Mouse (Mus musculus) hindlimb bud, embryonic 11.5 days (tissue): Measurements from ENCODE around the gene Sspn.

ENCODE experiments used
- DNase-seq: peaks from one replicate; pipeline ENCODE4 v3.0.0-alpha.2; 2012; ENCODE audit warnings: low read depth, low spot score; ENCODE audit errors: extremely low spot score

Gene Sspn

GRCm38 (mm10) chr6:145972107-145972506 lies 40.7 kb downstream of the Sspn start:
- no peak for DNase-seq

- no peak for DNase-seq
Observed at GRCm38 (mm10) chr6:145972836-145973235, 41.4 kb downstream of the Sspn start.

GRCm38 (mm10) chr6:145973356-145973755 lies 41.9 kb downstream of the Sspn start:
- DNase-seq = no peak

GRCm38 (mm10) chr6:145974766-145975165 lies 43.3 kb downstream of the Sspn start:
- no peak for DNase-seq

DNA sequence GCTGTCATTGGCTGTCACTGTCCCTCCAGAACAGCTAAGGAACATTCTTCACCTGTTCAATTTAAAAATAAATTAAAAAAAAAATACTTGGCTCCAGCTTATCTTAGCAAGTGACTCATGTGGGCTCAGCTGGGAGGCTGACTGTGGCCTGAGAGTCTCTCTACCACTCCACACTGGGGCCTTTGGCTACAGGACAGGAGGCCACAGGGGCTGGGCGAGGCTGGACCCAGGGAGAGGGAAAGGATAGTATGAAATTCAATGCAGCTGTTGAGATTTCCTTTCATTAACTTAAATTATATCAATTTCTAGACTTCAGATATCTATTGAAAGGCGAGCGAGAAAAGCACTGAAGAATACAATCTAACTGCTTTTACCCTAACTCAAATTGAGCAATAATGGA lies 45.9 kb downstream of the Sspn start:
- DNase-seq = no peak

- DNase-seq = no peak
Observed at GRCm38 (mm10) chr6:145977771-145978450, 46.5 kb downstream of the Sspn start.

DNA sequence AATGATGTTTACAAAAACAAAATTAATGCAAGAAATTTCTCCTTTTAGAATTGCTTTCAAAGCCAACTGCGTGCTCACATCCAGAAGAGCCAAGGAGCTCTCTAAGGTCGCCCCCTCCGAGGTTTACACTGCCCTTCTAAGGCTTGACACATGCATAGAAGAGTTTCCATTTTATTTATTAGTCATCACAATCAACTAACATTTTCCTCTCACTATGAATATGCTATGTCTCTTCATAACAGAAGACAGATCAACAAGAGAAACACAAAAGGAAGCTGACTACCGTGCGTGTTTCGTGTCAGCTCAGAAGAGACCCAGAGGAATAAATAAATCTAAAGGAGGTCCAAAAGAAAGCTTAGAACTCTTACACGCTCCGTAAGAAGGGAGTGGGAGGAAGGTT lies 49.6 kb downstream of the Sspn start:
- no peak for DNase-seq

DNA sequence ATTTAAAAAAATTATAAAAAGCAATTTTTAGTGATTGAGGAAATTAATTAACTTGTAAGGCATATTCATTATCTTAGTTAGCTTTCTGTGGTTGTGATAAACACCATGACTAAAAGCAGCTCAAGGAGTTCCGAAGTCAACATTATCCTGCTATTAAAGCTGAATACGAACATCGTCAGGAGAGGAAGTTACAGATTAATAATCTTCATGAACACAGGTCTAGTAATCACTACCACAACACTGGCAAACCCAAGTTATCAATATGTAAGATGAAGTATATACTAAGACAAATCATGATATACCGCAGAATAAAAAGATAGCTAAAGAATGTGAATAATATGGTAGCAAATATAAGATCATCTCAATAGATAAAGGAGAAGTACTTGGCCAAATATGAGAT lies 50.9 kb downstream of the Sspn start:
- DNase-seq = no peak

DNA sequence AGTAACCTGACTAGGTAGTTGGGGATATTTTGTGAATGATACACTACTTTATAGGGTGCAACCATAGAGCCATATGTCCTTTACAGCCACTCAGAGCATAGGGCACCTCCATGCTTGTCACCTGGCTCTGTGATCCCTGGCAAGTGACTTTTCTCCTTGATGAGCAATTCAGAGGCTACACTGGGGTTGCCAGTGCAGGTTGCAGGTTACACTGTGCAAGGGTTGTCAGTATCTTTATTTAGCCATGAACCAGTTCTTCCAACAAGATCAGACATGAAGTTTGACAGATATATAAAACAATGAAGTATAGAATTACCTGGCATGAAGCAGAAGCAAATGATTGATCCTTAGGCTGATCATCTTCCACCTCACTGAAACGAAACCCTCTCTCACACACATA lies 59.1 kb downstream of the Sspn start:
- DNase-seq = no peak

GRCm38 (mm10) chr6:145992526-145992925 lies 61.1 kb downstream of the Sspn start:
- DNase-seq = no peak

GRCm38 (mm10) chr6:145992985-145993384 lies 61.5 kb downstream of the Sspn start:
- no peak for DNase-seq

DNA sequence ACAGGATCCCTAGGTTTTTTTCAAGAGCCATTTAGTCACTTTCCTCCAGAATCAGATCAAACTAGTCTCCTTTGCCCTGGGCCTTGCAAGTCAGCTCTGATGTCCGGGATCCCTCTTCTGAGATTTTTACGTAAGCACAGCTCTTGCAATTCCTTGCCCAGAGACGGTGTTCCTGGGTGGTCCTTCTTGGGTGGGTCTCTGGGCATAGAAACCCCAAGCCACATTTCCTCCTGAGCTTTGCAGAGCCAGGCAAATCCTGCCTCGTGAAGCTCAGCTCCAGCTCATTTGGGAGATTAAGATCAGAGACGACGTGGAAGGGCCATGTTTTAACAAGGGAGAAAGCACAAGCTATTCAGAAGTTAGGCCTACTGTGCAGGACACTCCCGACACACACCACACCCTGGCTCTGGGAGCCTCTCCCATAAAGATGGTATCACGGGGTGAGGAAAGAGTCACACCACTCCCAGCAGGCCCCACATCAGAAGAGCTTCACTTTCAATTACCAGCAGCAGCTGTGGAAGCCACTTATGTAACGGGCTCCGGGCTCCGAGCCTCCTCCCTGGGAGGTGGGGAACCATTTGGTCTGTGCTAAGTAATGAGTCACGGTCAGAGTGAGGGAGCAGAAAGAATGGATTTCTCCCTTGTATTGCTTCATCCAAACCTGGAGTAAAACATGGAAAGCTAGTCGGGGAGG lies 67.0 kb downstream of the Sspn start:
- peak; percentile 28 for DNase-seq

DNA sequence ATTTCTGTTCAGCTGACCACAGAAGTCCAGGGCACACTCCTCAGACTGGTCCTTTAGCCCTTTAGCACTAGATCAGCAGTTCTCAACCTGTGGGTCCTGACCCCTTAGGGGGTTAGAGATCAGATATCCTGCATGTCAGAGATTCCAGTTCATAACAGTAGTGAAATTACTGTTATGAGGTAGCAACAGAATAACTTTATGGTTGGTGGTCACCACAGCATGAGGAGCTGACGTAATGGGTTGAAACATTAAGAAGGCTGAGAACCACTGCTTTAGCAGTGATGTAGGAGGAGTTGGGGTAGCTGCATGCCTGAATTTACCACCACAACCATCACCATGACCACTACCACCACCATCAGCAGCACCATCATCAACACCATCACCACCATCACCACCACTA lies 69.3 kb downstream of the Sspn start:
- no peak for DNase-seq

DNA sequence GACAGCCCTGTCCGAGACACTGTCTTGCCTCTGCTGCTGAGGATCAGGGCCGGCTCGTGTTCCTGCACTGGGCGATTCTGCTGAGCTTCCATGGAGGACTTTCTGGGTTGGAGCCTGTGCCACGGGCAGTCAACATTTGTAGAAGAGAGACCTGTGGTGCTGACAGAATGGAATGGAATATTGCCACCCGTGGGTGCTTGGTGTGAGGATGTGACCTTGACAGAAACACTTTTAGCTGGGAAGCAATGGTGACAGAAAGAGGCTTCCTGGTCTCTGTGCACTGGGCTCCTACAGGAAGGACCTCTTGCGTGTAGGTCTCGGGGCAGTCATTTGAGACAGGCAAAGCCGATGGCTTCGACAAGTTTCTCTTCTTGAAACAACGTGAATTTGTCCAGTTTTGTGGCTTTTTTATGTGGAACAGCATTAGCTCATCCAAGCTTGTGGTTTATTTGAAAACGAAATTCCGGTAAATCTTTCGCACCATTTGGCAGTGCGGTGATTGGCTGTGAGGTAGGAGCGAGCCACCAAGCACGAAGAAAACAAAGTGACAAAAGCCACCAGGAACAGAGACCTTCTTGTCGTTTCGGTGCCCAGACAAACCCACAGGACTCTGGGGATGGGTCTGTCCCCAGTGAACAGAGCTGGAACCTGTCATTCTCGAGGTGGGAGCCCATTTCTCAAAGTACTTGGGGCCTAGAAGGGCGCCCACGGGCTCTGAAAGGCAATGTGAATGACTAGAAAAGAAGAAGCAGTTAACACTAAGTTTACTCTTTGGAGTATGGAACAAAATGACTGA lies 70.2 kb downstream of the Sspn start:
- no peak for DNase-seq

DNA sequence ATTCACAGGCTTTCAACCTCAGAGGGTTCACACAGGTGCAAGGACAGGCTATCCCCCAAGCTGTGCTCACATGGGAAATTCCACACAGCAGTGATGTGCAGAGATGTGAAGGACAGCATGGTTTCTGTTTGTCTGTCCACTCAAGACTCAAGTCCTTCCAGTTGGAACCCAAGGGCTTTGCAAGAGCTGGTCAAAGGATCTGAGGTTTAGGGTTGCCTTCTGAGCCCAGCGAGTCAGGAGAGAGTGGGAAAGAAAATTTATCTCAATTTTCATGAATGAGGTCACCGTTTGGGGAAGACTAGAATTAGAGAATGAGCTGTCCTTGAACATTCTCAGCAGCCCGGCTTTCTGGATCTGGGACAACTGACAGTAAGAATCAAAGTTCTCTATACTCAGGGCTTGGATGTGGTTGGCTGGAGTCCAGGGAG lies 72.7 kb downstream of the Sspn start:
- DNase-seq = no peak

DNA sequence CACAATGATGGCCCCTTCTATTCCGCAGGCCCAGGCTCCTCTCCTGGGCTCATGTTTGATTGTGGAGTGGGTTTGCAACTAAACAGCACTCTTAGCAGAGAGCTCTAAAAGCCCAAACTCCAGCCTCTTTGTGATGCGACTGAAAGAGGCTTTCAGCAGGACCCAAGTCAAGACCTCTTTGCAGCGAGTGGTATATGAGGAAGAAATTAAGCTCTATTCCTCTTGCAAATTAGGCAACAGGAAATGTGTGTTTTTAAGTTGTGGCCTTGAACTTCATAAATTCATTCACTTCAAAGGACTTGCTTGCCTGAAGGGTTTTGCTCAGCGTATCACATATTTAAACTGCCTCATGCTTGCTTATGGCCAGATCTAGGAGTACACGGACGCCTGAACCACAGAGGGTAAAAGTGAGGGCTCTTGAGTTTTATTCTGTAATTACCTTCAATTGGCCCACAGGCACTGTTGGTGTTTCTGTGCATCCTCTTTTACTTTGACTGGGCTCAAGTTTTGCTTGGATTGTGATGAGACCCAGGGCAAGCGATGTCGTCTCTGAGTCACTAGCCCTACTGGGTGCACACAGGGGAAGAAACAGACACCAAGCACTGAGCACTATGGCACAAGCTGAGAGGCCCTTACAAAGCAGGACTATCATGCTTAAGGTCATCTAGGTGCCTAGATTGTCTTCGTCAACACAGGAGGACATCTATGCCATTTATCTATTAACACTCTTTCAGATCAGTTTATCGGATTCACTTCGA lies 73.9 kb downstream of the Sspn start:
- DNase-seq = no peak

GRCm38 (mm10) chr6:146005935-146006564 lies 74.6 kb downstream of the Sspn start:
- no peak for DNase-seq

GRCm38 (mm10) chr6:146006753-146007152 lies 75.3 kb downstream of the Sspn start:
- no peak for DNase-seq

DNA sequence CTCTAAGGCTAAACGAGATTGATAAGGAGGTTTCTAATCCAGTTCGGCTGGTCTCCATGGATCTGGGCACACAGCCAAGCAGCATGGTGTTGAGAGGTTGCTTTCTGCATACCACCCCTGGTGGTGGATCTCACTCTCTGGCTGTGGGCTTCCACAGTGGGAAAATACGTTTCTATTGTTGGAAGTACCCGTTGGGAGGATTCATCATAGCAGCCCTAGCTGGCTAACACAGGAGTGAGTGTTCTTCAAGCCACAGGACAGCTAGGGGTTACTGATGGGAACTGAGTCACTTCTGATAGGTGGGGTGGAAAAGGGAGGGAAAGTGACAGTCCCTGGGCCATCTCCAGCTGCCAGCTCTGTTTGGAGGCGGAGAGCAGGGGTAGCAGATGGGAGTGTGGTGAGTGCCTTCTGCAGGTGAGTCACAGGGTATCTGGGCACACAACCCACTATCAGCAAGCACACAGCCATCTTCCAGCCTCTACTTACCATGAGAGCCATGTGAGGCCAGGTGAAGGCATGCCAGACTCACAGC lies 77.1 kb downstream of the Sspn start:
- DNase-seq = no peak

DNA sequence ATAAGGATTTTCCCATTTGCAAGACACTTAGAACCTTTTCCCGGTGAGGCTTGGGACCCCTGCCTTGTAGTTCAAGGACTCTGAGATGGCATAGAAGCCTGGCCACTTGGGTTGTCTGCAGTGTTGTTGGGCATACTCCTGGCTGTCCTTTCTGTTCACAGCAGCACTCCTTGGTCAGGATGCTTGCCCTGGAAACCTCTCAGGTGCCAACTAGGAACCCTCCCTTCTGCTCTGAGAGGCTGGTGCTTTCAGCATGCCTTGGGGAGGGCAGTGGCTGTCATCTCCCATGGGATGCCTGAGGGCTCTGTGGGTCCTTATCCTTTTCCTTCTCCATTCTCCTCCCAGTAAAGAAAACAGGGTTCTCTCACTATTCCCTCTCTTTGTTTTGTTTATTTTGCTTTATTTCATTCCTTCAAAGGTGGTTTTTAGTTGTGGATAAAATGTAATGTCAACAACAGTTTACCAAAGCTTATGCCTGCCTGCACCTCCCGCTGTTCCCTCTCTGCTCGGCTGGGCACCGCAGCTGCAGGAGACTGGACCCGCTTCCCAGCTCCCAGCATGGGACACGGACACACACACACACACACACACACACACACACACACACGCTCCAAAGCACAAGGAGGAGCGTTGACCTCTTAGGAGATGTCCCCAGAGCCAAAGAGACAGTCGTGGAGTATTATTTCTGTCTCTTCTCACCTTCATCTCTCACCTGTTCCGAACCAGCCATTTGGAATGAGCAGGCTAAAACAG lies 77.9 kb downstream of the Sspn start:
- no peak for DNase-seq
